Mouse (Mus musculus) monocyte, adult 59 days (primary cell): ENCODE measurements around the gene Foxp1. TPM values are rescaled to one million over a fixed set of nuclear protein-coding genes. Genes with fewer than 3 reads are reported as not detected.

Source experiments
- total RNA-seq, 2 experiments: library from RNA; stranded (reverse); gene quantifications; one replicate each; pipeline ENCODE4 v1.2.4; 2023

The Foxp1 gene
- 100 to 1,000 TPM; 224 to 271 TPM for total RNA-seq

GRCm38 (mm10) chr6:99522359-99523108, at the start of gene Foxp1:
Gene Foxp1 (minus strand): TSS chr6:99522721.

Other genes starting within 250 kb of the Foxp1 start
- 10 to 100 TPM; 42.1 to 46.7 TPM for gene Eif4e3, start 144.1 kb upstream of the Foxp1 start, total RNA-seq
- 10 to 100 TPM; 28.0 to 32.1 TPM for gene Gm20696, start 144.1 kb upstream of the Foxp1 start, total RNA-seq
- gene Gpr27, start 170.0 kb upstream of the Foxp1 start, total RNA-seq = not detected
- gene Prok2, start 203.7 kb upstream of the Foxp1 start, total RNA-seq = 1 to 10 TPM in 1 of 2 experiments, under 1 TPM in 1; 0.34 to 1.0 TPM